Mouse (Mus musculus) layer of hippocampus, adult 9-10 months (tissue): Measurements from ENCODE around the gene Nos1.

Experiments
- DNase-seq: peaks from one replicate; pipeline ENCODE4 v3.0.0; 2022; ENCODE audit warnings: low spot score

The Nos1 gene

GRCm38 (mm10) chr5:117955675-117956420, 175.0 kb downstream of the Nos1 start:
- no peak for DNase-seq

GRCm38 (mm10) chr5:117964750-117965149, 183.9 kb downstream of the Nos1 start:
- DNase-seq, result no peak

- DNase-seq, result no peak
Observed at GRCm38 (mm10) chr5:117966956-117967355, 186.1 kb downstream of the Nos1 start.

GRCm38 (mm10) chr5:117967659-117968069, 186.8 kb downstream of the Nos1 start:
- DNase-seq, result no peak

- DNase-seq, result no peak
Observed at GRCm38 (mm10) chr5:117969681-117970427, 189.0 kb downstream of the Nos1 start.

- no peak for DNase-seq
Observed at GRCm38 (mm10) chr5:117976263-117976656, 195.4 kb downstream of the Nos1 start.

GRCm38 (mm10) chr5:117976657-117977500, 196.0 kb downstream of the Nos1 start, which contains the start of gene Fbxo21:
Gene Fbxo21, plus strand, starts transcription at chr5:117976730.
- DNase-seq, result peak; percentile 91

GRCm38 (mm10) chr5:117977501-117978158, 196.8 kb downstream of the Nos1 start:
- no peak for DNase-seq

- no peak for DNase-seq
Observed at GRCm38 (mm10) chr5:117978159-117978697, 197.4 kb downstream of the Nos1 start.

- no peak for DNase-seq
Observed at GRCm38 (mm10) chr5:117979082-117979481, 198.2 kb downstream of the Nos1 start.

GRCm38 (mm10) chr5:117980921-117981320, 200.1 kb downstream of the Nos1 start:
- DNase-seq, result no peak

- DNase-seq, result no peak
Observed at GRCm38 (mm10) chr5:117981943-117982342, 201.1 kb downstream of the Nos1 start.

- DNase-seq, result no peak
Observed at GRCm38 (mm10) chr5:117986327-117986726, 205.5 kb downstream of the Nos1 start.

- DNase-seq, result no peak
Observed at GRCm38 (mm10) chr5:117987891-117988290, 207.1 kb downstream of the Nos1 start.

- DNase-seq, result no peak
Observed at GRCm38 (mm10) chr5:117988367-117988766, 207.5 kb downstream of the Nos1 start.

- DNase-seq, result no peak
Observed at GRCm38 (mm10) chr5:117989773-117990172, 208.9 kb downstream of the Nos1 start.

GRCm38 (mm10) chr5:117990957-117991356, 210.1 kb downstream of the Nos1 start:
- DNase-seq, result no peak

GRCm38 (mm10) chr5:117993550-117993949, 212.7 kb downstream of the Nos1 start:
- DNase-seq, result no peak

GRCm38 (mm10) chr5:117995372-117995901, 214.6 kb downstream of the Nos1 start:
- no peak for DNase-seq

GRCm38 (mm10) chr5:117995911-117996310, 215.1 kb downstream of the Nos1 start:
- no peak for DNase-seq

GRCm38 (mm10) chr5:117996581-117996980, 215.7 kb downstream of the Nos1 start:
- DNase-seq, result no peak
